Mouse (Mus musculus): ENCODE measurements around the gene Sgca. TPM values are rescaled to one million over a fixed set of nuclear protein-coding genes. Genes with fewer than 3 reads are reported as not detected.
A peak's percentile ranks its signal among the peaks of the same experiment; 100 is the strongest.

Sgca gene
- total RNA-seq, 2 experiments from 2014 or later = 182 to 184 TPM

DNA sequence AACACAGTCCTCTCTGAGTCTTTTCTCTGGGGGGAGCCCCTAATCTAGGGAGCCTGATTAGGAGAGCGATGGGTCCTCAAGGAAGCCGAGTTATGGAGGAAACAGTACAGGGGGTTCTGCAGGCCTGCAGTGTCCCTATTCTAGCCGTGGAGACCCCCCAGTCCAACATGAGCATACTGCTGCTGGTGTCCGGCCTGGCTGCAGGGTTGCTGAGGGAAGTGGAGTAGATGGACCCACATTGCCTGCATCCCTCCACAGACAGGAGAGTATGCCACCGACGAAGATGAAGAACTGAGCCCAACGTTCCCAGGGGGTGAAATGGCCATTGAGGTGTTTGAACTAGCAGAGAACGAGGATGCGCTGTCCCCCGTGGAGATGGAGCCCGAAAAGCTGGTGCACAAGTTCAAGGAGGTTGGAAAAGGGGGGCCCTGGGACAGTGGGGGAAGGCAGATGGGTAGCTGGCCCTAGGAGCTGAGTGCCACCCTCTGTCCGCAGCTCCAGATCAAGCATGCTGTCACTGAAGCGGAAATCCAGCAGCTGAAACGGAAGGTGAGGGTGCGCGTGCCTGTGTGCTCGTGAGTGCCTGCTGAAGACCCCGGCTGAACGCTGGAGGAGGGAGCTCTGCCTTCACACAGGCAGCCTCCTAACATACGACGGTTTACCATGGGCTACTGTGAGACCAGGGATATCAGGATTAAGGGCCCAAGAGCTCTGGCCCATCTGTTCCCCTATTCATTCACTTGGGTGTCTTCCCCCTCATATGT is 25.6 kb upstream of the Sgca start:
- DNase-seq = no peak

DNA sequence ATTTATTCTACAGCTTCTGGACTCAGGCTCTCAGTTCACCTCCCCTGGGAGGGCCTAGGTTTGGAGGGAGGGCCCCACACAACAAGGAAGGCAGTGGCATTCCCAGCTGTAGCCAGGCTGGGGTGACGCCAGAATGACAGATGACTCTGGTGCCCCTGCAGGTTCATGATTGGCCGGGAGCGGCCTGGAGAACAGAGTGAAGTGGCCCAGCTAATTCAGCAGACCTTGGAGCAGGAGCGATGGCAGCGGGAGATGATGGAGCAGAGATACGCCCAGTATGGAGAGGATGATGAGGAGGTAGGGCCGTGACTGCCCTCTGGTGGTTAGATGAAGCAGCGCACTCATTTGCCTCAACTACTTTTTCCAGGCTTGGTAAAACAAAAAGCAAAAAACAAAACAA is 24.9 kb upstream of the Sgca start:
- DNase-seq = peak; percentile 75 to 85

DNA sequence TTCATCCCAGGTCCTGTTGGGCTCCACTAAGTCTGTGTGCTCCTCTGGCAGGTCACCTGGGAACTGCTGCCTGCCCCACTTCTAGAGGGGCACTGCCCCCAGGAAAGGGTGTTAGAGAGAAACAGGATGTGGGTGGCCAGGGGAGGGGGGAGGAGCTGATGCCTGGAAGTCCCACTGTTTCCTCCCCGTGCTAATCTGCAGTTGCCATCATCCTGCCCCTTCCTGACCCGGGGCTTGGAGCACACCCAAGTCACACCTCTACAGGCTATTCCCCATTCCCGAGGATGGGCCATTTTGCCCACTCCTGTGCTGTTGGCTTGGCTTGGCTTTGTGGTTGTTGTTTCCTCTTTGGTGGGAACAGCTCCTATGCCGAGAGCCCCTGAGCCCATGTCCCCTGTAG is 24.4 kb upstream of the Sgca start:
- DNase-seq = peak in 1 of 2 experiments; percentile 74

DNA sequence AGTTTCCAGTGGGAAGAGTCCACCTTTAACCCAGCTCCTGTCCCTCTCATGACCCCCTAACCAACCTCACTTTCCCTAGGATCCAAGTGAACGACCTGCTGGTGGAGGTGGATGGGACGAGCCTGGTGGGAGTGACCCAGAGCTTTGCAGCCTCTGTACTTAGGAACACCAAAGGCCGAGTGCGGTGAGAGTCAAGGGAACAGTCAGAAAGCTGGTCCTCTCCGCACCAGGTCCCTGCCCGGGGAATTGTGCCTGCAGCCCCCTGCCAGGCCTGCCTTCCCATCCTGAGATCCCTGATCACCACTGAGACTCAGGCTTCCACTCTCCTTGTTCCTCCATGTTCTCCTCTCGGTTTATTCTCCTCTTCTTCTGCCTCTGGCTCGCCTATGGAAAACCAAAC is 24.0 kb upstream of the Sgca start:
- no peak for DNase-seq

DNA sequence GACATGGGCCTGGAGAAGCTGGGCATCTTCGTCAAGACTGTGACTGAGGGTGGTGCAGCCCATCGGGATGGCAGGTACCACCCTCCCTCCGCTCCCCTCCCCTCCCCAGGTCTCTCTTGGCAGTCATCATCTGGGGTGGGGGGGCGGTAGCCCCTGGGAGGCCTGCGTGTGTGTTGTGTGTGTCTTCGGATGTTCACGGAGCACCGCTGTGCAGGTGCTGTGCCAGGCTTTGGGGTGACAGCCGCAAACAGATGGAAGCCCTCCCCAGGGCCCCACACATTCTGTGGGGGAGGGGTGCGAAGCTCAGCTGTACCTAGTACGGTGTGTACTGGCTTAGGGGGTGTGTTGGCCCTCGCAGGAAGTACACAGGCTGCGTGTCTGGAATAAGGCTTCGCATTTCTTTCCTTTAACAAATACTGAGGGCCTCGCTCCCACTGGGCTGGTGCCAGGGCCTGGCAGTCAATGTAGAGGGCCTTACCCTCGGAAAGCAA is 22.0 kb upstream of the Sgca start:
- DNase-seq = peak; percentile 65 to 75

DNA sequence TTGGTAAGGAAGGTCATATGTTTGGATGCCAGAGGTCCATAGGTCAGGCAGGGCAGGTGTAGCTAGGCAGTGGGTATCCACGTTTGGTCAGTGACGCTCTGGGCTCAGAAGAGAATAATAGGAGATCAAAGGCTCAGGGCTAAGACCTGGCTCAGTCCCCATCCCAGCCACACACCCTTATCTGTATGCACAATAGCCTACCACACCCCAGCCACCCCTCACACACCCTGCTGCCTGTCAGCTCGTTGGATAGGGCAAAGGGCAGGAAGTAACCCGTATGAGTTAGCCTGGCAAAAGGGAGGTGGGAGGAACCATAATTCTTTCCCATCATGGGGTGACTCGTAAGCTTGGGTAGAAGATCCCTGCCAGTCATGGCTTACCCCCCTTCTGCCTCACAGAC is 21.5 kb upstream of the Sgca start:
- peak in 1 of 2 experiments; percentile 54 for DNase-seq

DNA sequence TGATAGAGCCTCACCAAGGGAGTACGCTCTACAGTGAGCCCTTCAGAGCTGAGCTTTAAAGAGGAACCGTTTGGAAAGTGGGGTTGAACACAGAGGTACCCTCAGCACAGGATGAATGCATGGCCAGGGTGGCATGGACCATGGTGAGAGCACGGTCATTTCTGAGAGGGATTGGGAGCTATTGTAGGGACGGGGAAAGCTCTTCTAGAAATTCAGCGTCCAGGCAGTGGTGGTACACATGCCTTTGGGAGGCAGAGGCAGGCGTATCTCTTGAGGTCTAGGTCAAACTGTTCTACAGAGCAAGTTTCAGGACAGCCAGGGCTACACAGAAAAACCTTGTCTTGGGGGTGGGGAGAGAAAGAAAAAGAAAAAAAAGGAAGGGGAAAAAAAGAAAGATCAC is 20.9 kb upstream of the Sgca start:
- DNase-seq = no peak

DNA sequence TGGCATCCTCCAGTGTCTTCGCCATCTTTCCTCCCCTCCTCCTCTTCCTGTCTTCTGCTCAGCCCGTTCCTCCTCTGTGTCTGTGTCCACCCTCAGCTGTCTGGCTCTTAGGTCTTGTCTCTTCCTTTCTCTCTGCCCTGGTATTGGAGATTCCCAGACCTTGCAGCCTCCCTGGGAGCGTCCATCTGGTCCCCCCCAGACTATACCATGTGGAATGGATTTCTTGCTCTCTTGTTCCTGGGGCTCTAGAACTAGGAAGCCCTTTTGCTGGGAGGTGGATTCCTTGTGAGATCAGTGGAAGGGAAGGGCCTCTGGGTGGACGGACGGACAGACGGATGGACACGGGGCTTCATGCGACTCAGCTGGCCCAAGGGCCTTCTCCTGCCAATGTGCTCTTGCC is 20.0 kb upstream of the Sgca start:
- DNase-seq = no peak

DNA sequence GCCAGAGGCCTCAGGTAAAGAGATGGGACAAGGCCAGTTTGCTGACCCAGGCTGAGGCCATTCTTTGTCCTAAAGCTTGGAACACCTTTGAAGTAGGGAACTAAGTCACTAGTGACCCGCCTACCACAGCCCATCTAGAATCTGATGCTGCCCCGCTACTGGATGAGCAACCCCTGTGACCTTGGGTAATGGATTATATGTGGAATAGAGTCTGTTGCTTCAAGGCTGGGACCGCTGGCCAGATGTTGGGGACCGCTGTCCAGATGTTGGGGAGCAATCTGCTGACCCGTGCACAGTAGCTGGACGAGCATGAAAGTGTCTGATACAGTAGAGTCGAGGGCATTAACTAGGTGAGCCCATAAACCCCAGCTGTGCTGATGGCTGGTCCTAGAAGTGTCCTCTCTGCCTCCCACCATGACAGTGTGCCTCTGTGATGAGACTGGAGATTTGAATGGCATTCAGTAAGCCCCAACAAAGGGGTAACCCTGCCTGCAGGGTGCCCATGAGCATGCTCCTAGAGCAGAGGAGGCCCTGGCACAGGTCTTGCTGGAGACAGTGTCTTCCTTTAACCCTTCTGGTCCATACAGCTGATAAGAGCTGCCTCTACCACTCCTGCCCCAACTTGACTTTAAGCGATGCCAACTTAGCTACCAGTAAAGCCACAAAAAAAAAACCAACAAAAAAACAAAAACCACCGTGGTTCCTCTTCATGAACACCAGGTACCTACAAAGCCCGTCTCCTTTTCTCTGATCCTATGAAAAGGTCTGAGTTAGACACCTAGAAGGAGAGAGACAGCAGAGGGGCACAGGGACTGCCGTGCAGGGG is 19.0 kb upstream of the Sgca start:
- DNase-seq = no peak

DNA sequence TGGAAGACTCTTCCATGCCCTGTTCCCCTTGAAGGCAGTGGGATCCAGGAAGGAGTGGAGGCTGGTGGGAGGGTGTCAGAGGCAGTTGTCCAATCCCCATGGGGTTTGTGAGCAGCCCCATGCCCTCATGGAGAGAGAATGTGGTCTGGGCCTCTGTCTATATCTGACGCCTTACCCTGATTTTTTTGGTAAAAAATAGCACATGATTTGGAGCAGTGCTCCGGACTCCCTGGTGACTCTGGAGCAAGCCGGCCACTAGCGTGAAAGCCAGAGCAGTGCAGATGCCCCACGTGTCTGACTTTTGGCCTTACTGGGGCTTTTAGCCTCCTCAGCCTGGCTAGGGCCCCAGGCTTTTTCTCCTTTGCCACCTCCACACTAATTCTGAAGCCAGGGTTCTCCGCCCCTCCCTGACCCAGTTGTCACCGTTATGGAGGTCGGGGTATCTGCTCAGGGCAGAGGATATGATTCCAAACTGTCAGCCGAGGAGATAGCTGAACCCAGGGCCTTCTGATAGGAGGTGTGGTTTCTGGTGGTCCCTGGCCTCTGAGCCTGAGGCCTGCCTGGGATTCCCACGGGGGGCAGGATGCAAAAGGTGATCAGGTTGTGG is 18.2 kb upstream of the Sgca start:
- peak; percentile 64 to 66 for DNase-seq

DNA sequence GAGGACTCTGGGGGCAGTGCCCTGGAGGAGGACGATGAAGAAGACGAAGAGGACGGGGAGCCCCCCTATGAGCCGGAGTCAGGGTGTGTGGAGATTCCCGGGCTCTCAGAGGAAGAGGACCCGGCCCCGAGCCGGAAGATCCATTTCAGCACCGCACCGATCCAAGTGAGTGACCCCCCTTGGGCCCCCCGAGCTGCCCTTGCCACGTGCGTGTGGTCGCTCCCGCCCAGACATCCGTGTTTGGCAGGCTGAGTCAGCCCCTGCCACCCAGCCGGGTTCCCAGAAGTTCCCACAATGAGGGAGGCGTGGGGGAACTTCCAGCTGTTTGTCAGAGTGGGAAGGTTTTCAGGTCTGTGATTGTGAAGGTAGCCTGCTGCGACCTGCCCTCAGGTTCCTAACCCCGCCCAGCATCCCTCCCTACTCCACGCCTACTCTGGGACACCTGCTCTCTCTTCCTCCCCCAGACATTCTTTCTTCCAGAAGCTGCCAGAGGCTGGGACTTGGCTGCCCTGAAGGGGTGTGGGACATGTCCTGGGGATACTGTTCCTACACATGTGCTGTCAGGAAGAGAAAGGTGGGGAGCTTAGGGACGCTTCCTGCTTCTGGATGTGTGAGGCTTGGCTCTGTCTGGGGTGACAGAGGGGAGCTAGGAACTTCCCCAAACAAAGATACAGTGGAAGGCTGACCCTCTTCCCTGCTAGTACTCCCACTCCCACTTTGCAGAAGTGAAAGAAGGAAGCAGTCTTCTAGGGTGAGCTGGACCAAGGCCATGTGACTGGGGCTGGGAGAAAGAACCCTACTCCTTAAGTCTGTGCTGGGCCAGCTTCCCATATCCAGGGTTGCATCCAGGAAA is 16.9 kb upstream of the Sgca start:
- peak; percentile 75 to 83 for DNase-seq

DNA sequence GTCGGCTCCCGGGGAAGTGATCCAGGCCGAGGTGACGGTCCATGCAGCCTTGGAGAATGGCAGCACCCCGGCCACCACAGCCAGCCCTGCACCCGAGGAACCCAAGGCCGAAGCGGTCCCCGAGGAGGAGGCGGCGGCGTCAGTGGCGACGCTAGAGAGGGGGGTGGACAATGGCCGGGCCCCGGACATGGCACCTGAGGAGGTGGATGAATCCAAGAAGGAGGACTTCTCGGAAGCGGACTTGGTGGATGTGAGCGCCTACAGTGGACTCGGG is 16.3 kb upstream of the Sgca start:
- DNase-seq = no peak

DNA sequence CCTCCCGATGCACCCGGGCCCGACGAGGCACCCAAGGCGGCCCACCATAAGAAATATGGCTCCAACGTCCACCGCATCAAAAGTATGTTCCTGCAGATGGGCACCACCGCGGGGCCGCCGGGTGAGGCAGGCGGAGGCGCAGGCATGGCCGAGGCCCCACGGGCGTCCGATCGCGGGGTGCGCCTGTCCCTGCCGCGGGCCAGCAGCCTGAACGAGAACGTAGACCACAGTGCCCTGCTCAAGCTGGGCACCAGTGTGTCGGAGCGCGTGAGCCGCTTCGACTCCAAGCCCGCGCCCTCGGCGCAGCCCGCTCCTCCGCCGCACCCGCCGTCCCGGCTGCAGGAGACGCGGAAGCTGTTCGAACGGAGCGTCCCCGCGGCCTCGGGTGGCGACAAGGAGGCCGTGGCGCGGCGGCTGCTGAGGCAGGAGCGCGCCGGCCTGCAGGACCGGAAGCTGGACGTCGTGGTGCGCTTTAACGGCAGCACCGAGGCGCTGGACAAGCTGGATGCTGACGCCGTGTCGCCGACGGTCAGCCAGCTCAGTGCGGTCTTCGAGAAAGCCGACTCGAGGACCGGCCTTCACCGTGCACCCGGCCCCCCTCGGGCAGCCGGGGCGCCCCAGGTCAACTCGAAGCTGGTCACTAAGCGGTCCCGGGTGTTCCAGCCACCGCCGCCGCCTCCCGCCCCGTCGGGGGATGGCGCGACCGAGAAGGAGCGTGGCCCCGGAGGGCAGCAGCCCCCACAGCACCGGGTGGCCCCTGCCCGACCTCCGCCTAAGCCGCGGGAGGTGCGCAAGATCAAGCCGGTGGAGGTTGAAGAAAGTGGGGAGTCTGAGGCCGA is 15.7 kb upstream of the Sgca start:
- peak; percentile 68 to 75 for DNase-seq

DNA sequence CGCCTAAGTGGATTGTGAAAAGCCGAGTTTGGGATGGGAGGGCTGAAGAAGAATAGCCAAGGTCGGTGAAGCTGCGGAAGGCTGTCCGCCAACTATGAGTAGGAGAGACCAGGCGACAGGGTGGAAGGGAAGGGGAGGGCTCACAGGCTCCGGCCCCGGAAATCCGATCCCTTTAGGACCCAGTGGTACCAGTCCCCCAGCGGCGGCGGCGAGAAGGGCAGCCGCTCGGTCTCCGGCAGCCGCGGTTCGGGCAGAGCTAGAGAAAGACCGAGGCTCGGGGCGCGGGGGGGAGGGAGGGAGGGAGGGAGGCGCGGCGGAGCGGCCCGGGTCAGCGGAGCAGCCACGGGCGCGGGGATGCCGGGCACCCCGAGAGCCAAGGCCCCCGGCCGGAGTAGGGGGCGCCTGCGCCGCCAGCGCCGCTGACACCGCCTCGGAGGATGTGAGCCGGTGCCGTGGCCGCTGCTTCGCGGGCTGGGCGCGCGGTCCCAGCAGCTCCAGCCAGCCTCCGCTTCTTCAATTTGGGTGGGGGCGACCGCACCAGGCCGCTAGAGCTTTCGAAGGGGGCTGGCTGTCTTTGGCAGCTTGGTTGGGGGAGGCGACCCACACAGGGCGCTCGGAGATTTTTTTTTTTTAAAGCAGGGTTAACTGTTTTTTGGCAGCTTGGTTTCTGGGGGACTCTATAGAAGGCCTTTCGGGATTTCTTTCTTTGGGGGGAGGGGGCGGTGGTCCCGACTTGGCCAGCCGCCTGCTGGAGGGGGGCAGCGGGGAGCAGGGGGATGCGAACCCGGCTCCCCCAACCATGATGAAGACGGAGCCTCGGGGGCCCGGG is 14.8 kb upstream of the Sgca start, which contains the start of gene Ppp1r9b:
TSS of gene Ppp1r9b (plus strand) at position 287 of the 829 bp plus-strand sequence.
- DNase-seq = peak; percentile 95 to 97

DNA sequence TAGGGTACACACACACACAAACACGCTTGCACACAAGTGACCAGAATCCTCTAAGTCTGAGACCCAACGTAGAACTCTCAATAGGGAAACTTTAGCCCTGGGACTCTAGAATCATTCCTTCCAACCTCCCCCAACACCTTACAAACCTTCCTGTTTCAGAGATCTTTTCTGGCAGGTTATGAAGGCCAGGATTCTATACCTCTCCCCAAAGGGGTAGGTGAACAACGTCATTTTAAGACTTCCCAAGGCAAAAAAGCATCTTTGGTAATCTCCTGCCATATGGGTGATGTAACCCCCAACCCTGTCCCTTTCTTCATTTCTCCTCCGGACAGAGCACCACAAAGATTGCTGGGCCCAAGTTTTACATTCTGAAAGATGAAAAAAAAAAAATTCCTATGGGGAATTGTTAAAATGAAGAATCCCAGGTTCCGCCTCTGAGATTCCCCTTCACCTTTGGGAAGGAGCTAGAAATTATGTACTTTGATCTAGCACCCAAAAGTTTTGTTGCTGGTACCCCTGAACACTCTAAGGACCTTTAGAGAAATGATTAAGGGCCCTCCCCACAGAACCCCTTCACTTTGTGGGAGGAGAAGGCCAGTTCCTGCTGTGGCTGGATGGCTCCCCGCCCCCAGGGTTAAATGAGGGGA is 14.1 kb upstream of the Sgca start:
- DNase-seq = no peak

DNA sequence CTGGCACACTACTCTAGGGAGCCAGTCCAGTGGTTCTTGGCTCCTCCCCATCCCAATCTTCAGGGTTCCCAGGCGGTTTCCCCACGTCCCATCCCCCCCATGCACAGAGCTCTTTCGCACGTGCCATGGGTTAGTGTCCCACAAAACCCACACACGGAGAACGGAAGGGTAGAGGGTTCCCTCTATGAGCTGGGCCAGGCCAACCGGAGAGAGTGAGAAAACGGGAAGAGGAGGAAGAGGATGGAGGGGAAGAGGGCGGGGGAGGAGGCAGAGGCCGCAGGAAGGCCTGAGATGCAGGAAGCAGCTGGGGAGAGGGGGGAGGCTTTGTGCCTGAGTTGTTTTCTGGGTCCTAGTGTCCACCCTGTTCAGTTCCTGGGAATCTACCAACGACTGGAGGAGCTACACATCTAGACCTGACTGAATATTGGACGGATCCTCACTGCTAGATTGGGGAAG is 13.5 kb upstream of the Sgca start:
- peak; percentile 92 to 93 for DNase-seq

DNA sequence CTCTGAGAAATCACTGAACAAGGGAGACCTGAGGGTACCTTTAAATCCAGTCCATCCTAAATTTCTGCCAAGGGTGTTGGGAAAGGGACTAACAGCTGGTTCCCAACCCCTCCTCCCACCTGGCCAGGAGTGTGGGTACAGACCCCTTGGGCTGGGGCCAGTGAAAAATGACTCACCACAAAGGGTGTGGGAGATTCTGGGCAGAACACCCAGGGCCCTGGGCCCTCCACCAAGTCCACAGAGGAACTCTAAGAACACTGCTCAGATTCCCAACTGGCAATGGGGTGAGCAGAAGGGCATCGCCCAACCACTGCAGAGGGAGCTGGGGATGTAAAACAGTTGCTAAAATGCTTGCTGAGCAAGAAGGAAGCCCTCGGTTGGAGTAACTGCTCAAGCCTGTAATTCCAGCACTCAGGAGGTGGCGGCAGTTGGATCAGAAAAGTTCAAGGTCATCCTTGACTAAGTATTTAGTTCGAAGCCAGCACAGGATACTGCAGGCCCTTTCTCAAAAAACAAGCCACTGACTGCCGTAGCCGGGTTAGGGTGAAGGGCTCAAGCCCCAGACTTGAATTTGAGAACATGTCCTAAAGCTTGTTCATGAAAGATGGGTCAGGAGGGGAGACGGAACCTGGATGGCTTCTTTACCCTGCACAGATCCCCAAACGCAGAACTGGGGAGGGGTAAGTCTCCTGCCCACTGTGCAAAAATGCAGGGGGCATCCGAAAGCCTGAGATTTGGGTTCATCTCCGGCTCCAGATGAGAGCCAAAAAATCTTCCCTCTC is 12.8 kb upstream of the Sgca start:
- peak; percentile 60 to 64 for DNase-seq

DNA sequence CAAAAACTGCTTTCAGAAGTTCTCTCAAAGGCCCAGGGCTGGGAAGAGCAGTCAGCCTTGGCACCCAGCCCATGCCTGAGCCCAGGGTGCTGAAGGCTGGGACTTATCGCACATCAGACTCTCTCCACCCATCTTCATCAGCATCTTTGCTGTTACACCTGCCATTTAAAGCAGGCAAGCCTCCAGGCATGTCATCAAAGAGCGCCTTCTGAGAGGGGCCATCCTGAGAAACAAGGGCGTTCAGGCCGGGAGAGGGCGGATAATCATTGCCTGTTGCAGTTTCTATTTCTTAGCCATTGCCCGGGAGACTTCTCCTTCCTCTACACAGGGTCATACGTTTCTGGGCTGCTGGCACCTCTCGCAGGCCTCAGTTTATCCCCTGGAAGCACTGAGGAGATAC is 11.7 kb upstream of the Sgca start:
- no peak for DNase-seq

DNA sequence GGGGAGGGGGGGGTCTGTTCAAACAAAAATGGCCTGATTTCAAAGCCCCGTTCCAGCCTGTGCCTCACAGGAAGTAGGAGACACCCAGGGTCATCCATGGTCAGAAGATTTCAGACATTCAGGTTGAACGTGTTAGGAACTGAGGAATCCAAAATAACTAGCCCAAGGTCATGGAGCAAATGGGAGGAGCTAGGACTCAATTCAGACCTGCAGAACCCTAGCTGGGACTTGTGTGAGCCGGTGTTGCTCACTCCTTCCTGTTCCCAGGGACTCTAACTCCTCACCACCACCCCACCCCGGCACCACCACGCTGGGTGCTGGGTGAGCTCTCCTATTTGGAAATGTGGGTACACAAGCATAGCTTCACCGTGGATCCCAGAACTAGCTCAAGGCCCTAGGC is 11.2 kb upstream of the Sgca start:
- no peak for DNase-seq
